Mouse (Mus musculus): ENCODE measurements around the gene Tnr.

GRCm38 (mm10) chr1:159613561-159613960 is 90.0 kb downstream of the Tnr start:
- TF ChIP-seq USF1 (IDR thresholded peaks at IDR 0.05; ENCODE audit: low read depth, low read length) (no peak), CTCF (IDR thresholded peaks at IDR 0.05 in 2 of 3, conservative IDR thresholded peaks at IDR 0.05 in 1 of 3; ENCODE audit: control insufficient read depth in 1 of 3, insufficient read depth in 1 of 3, low read depth in 2 of 3, low read length in 3 of 3, poor library complexity in 1 of 3, severe bottlenecking in 1 of 3) (no peak), POLR2A (IDR thresholded peaks at IDR 0.05; ENCODE audit: control insufficient read depth in 1 of 2, insufficient read depth in 1 of 2, low read depth in 1 of 2, low read length in 2 of 2, poor library complexity in 1 of 2) (no peak), MXI1 (IDR thresholded peaks at IDR 0.05; ENCODE audit: low read depth, low read length) (no peak), ZC3H11A (IDR thresholded peaks at IDR 0.05; ENCODE audit: low read depth, low read length) (no peak), BHLHE40 (IDR thresholded peaks at IDR 0.05; ENCODE audit: borderline replicate concordance, low read depth, low read length) (no peak), HCFC1 (IDR thresholded peaks at IDR 0.05; ENCODE audit: low read depth, low read length) (no peak), TBP (IDR thresholded peaks at IDR 0.05; ENCODE audit: low read depth, low read length) (no peak), NELFE (IDR thresholded peaks at IDR 0.05; ENCODE audit: low read depth, low read length) (no peak), JUND (IDR thresholded peaks at IDR 0.05; ENCODE audit: low read depth, low read length) (no peak), ZKSCAN1 (IDR thresholded peaks at IDR 0.05; ENCODE audit: low read depth, low read length) (no peak), MAX (IDR thresholded peaks at IDR 0.05; ENCODE audit: low read length) (no peak)
